Mouse (Mus musculus) hindbrain, embryonic 16.5 days (tissue): Measurements from ENCODE around the gene Bpnt1. TPM values are rescaled to one million over a fixed set of nuclear protein-coding genes. Genes with fewer than 3 reads are reported as not detected.
A peak's percentile ranks its signal among the peaks of the same experiment; 100 is the strongest.
"Not testable (repeated sequence)": the region's sequence is repeated elsewhere in the genome, so short reads cannot be mapped to it uniquely, and the experiment has no call there.

Experiments used
- ATAC-seq: fragments of 200-750 bp; cut with Nextera tagmentation; 2 replicates; pipeline ENCODE4 v1.8.0; 2017; ENCODE audit warnings: moderate TSS enrichment, moderate library complexity
- H3K27ac ChIP-seq: fragments of 300-500 bp; sonication (generic); 2 replicates; pipeline ENCODE4 v1.5.1; 2014; ENCODE audit warnings: low read depth, mild to moderate bottlenecking, control low read depth, low read length, moderate library complexity
- H3K27me3 ChIP-seq: fragments of 300-500 bp; sonication (generic); replicated peaks from 2 replicates; pipeline ENCODE4 v1.6.1; 2014; ENCODE audit warnings: low read length; ENCODE audit not compliant: control insufficient read depth, insufficient read depth
- H3K36me3 ChIP-seq: fragments of 300-500 bp; sonication (generic); 2 replicates; pipeline ENCODE4 v1.6.1; 2014; ENCODE audit warnings: mild to moderate bottlenecking, low read length, moderate library complexity, mixed read lengths; ENCODE audit not compliant: control insufficient read depth, insufficient read depth
- H3K4me1 ChIP-seq: fragments of 300-500 bp; sonication (generic); 2 replicates; pipeline ENCODE4 v1.6.1; 2014; ENCODE audit warnings: low read depth, low read length; ENCODE audit not compliant: control insufficient read depth, insufficient read depth
- H3K4me2 ChIP-seq: fragments of 300-500 bp; sonication (generic); 2 replicates; pipeline ENCODE4 v1.6.1; 2014; ENCODE audit warnings: mild to moderate bottlenecking, low read length, control low read depth, moderate library complexity
- H3K4me3 ChIP-seq: fragments of 300-500 bp; sonication (generic); 2 replicates; pipeline ENCODE4 v1.5.1; 2014; ENCODE audit warnings: mild to moderate bottlenecking, low read length, control low read depth, moderate library complexity
- H3K9ac ChIP-seq: fragments of 300-500 bp; sonication (generic); 2 replicates; pipeline ENCODE4 v1.6.1; 2014; ENCODE audit warnings: low read depth, mild to moderate bottlenecking, control low read depth, low read length, moderate library complexity
- H3K9me3 ChIP-seq: fragments of 300-500 bp; sonication (generic); 2 replicates; pipeline ENCODE4 v1.6.1; 2014; ENCODE audit warnings: mild to moderate bottlenecking, low read length, moderate library complexity; ENCODE audit not compliant: control insufficient read depth
- WGBS: fragments of 180-500 bp; shearing (Covaris S2); extraction: QIAGEN DNeasy Blood & Tissue Kit; methylation state at CpG from one replicate; pipeline ENCODE4 v1.1.7; 2014; 5-methylcytosine and 5-hydroxymethylcytosine counted together
- polyA plus RNA-seq: library from polyadenylated mRNA; unstranded; fragments of >200 nt; fragmentation: Nextera tagmentation; extraction: Ambion mirVana; gene quantifications from 2 replicates; pipeline ENCODE4 v1.2.1, GENCODE M21; 2015

Gene Bpnt1
- polyA plus RNA-seq, 1 experiment from 2014 or later = 61.5 TPM

- Histone ChIP-seq H3K9ac (no peak overlapping the region), H3K9me3 (no peaks in the 10 kb centered on the region), H3K4me3 (no peak overlapping the region), H3K4me1 (no peaks in the 10 kb centered on the region), H3K27ac (no peak overlapping the region), H3K27me3 (no peaks in the 10 kb centered on the region), H3K4me2 (no peak overlapping the region), H3K36me3 (peaks cover 23% of the 10 kb centered on the region)
- ATAC-seq = no peak
- WGBS = 84% methylated on average over 16 of the region's 16 CpGs
Observed at GRCm38 (mm10) chr1:185315846-185316568, 15.9 kb upstream of the Bpnt1 start.

DNA sequence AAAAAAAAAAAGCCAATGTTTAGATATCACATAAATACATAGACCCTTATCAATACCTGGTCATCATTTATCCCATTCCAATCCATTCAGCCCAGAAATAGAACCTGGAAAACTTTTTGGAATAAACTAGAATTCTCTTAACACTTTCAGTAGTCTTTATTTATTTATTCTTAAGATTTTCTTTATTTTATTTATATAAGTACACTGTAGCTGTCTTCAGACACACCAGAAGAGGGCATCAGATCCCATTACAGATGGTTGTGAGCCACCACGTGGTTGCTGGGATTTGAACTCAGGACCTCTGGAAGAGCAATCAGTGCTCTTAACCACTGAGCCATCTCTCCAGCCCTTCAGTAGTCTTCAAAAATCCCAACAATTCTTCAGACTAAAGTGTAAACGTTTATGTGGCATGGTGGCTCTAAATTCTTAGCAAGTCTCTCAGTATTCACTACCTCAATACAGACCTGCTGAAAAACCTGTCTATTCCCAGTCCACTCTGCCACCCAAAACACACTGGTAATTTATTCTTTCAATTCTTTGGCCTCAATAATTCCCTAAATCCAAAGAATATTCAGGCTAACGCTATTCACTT lies 4.1 kb upstream of the Bpnt1 start:
- not testable (repeated sequence) for H3K9ac ChIP-seq, ATAC-seq, H3K9me3 ChIP-seq, H3K27ac ChIP-seq, H3K27me3 ChIP-seq, H3K4me3 ChIP-seq
- Histone ChIP-seq H3K36me3 (peaks cover 17% of the 10 kb centered on the region; the same call in 1 of the 2 replicates), H3K4me1 (peaks cover 16% of the 10 kb centered on the region), H3K4me2 (peak overlapping the region; percentile 93)
- 63% methylated on average over 3 of the region's 3 CpGs for WGBS

GRCm38 (mm10) chr1:185328721-185329610 lies 3.0 kb upstream of the Bpnt1 start, which contains the start of gene Iars2:
Gene Iars2 (minus strand): TSS chr1:185329396.
- no peaks in the 10 kb centered on the region for H3K9me3 ChIP-seq
- H3K4me3 ChIP-seq = peak within 1 kb of the TSS; percentile 95
- under 1% methylated on average over 73 of the region's 76 CpGs for WGBS

GRCm38 (mm10) chr1:185329851-185330250 lies 2.1 kb upstream of the Bpnt1 start:
- H3K9me3 ChIP-seq = no peaks in the 10 kb centered on the region
- WGBS = 87% methylated on average over 8 of the region's 8 CpGs
- H3K4me2 ChIP-seq = peak overlapping the region; percentile 93
- H3K36me3 ChIP-seq = peaks cover 5% of the 10 kb centered on the region; the same call in 1 of the 2 replicates
- peak overlapping the region; percentile 95; the same call in 1 of the 2 replicates for H3K4me3 ChIP-seq
- H3K27me3 ChIP-seq = no peaks in the 10 kb centered on the region
- H3K4me1 ChIP-seq = peaks cover 27% of the 10 kb centered on the region
- H3K9ac ChIP-seq = no peak overlapping the region
- no peak for ATAC-seq
- H3K27ac ChIP-seq = no peak overlapping the region

More at GRCm38 (mm10) chr1:185328721-185329610, 3.0 kb upstream of the Bpnt1 start, which contains the start of gene Iars2:
- peaks cover 26% of the 10 kb centered on the region for H3K4me1 ChIP-seq
- H3K4me2 ChIP-seq = peak within 1 kb of the TSS; percentile 93
- H3K27ac ChIP-seq = peak within 1 kb of the TSS; percentile 78
- H3K36me3 ChIP-seq = peaks cover 9% of the 10 kb centered on the region; the same call in 1 of the 2 replicates
- ATAC-seq = peak; percentile 90
- H3K27me3 ChIP-seq = no peaks in the 10 kb centered on the region
- H3K9ac ChIP-seq = peak within 1 kb of the TSS; percentile 77

- Histone ChIP-seq H3K9ac (no peak overlapping the region), H3K36me3 (no peaks in the 10 kb centered on the region), H3K4me2 (peak overlapping the region; percentile 87), H3K4me1 (peaks cover 27% of the 10 kb centered on the region), H3K4me3 (peak overlapping the region; percentile 61), H3K27me3 (no peaks in the 10 kb centered on the region), H3K9me3 (no peaks in the 10 kb centered on the region), H3K27ac (no peak overlapping the region; the same call in 1 of the 2 replicates)
- WGBS = 49% methylated on average over 5 of the region's 5 CpGs
- ATAC-seq = no peak
Observed at GRCm38 (mm10) chr1:185331364-185331763, 585 bp upstream of the Bpnt1 start.

DNA sequence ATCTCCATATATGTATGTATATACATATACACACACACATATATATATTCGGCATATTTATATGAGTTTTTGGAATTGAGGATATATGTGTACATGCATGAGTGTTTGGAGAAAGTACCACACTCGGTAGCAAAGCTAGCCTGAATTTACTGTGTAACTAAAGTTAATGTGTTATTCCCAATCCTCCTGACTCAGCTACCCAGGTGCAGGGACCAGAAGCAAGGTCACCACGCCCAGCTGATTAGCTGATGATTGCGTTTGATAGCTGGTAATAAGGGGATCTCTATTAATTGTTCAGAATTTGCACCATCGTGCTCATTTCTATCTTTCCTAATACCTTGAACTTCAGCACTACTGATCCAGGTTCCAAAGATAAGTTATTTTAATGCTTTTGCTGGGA lies 1.7 kb downstream of the Bpnt1 start:
- 91% methylated on average over 5 of the region's 5 CpGs for WGBS
- Histone ChIP-seq H3K4me3 (no peak overlapping the region), H3K27me3 (no peaks in the 10 kb centered on the region), H3K27ac (no peak overlapping the region), H3K9ac (no peak overlapping the region), H3K4me1 (peaks cover 20% of the 10 kb centered on the region), H3K4me2 (no peak overlapping the region), H3K36me3 (no peaks in the 10 kb centered on the region), H3K9me3 (no peaks in the 10 kb centered on the region)
- no peak for ATAC-seq

- no peak overlapping the region for H3K9ac ChIP-seq
- peaks cover 20% of the 10 kb centered on the region for H3K4me1 ChIP-seq
- 87% methylated on average over 4 of the region's 4 CpGs for WGBS
- H3K4me3 ChIP-seq = no peak overlapping the region
- H3K27ac ChIP-seq = no peak overlapping the region
- no peaks in the 10 kb centered on the region for H3K36me3 ChIP-seq
- ATAC-seq = no peak
- H3K9me3 ChIP-seq = no peaks in the 10 kb centered on the region
- no peak overlapping the region for H3K4me2 ChIP-seq
- H3K27me3 ChIP-seq = no peaks in the 10 kb centered on the region
Observed at GRCm38 (mm10) chr1:185334136-185334535, 2.2 kb downstream of the Bpnt1 start.

DNA sequence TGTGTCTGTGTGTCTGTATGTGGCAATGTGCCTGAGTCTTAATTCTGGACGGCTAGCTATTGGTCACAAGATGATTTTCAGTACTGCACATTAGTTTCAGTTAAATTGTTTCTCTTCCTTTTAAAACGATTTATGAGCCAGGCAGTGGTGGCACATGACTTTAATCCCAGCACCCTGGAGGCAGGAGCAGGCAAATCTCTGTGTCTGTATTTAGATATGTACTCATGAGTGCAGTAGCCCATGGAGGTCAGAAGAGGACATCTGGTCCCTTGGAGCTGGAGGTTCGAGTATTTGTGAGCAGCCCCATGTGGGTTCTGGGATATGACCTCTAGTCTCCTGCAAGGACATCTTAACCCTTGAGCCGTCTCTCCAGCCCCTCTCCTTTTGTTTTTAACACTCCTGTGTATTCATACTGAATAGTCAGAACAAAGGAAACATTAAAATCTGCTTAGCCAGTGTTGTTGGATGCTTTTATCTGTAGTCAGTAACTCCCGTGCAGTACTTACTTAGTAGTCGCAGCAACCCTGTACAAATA lies 3.3 kb downstream of the Bpnt1 start:
- Histone ChIP-seq H3K36me3 (0 out of 2 replicates have a peak, but pooled peaks cover 3% of the 10 kb centered on the region), H3K4me2 (no peak overlapping the region), H3K4me1 (peaks cover 15% of the 10 kb centered on the region), H3K9ac (no peak overlapping the region), H3K27ac (no peak overlapping the region), H3K4me3 (no peak overlapping the region), H3K27me3 (no peaks in the 10 kb centered on the region), H3K9me3 (no peaks in the 10 kb centered on the region)
- WGBS = 76% methylated on average over 6 of the region's 6 CpGs
- no peak for ATAC-seq
